Mouse (Mus musculus): ENCODE data around the gene Nadk.

GRCm38 (mm10) chr4:155601091-155601996 is 39.2 kb downstream of the Nadk start, which contains the start of gene Slc35e2:
- peak; percentile 52 for TF ChIP-seq CTCF (IDR thresholded peaks at IDR 0.05)
- no peak for TF ChIP-seq EP300 (IDR thresholded peaks at IDR 0.05)

Data from lung, postnatal 0 days (tissue).